Mouse (Mus musculus): ENCODE measurements at regions not wholly inside any gene's neighbourhood (a gene's known extent, or its start where the extent isn't known, plus 50 kb on each side); places are given as distances from the start of the nearest gene placed in this dataset.

- H3K4me1 ChIP-seq (ENCODE audit: control insufficient read depth, insufficient read depth, low read length): peaks cover 10% of the 10 kb centered on the region
- no peak overlapping the region for H3K4me3 ChIP-seq (ENCODE audit: insufficient read depth, low read length)
- H3K27ac ChIP-seq (ENCODE audit: insufficient read depth, low read length): no peak overlapping the region
- TF ChIP-seq CTCF (IDR thresholded peaks at IDR 0.05; ENCODE audit: extremely low read depth, insufficient read depth, low read length): no peak
Measured at GRCm38 (mm10) chr2:3959181-3959580, 58.3 kb upstream of the Frmd4a start.

GRCm38 (mm10) chr2:3960213-3960612 lies 57.3 kb upstream of the Frmd4a start:
- no peak for TF ChIP-seq POLR2A (IDR thresholded peaks at IDR 0.05; ENCODE audit: extremely low read depth, insufficient read depth, low read length)
- no peak for TF ChIP-seq CTCF (IDR thresholded peaks at IDR 0.05; ENCODE audit: extremely low read depth, insufficient read depth, low read length)
- Histone ChIP-seq H3K4me1 (ENCODE audit: control insufficient read depth, insufficient read depth, low read length) (peaks cover 10% of the 10 kb centered on the region), H3K27ac (ENCODE audit: insufficient read depth, low read length) (peak overlapping the region; percentile 65), H3K4me3 (ENCODE audit: insufficient read depth, low read length) (no peak overlapping the region)

GRCm38 (mm10) chr2:3964351-3964750 lies 53.2 kb upstream of the Frmd4a start:
- Histone ChIP-seq H3K27ac (ENCODE audit: insufficient read depth, low read length) (no peak overlapping the region), H3K4me3 (ENCODE audit: insufficient read depth, low read length) (no peak overlapping the region), H3K4me1 (ENCODE audit: control insufficient read depth, insufficient read depth, low read length) (peaks cover 6% of the 10 kb centered on the region)
- TF ChIP-seq CTCF (IDR thresholded peaks at IDR 0.05; ENCODE audit: extremely low read depth, insufficient read depth, low read length): no peak
- no peak for TF ChIP-seq POLR2A (IDR thresholded peaks at IDR 0.05; ENCODE audit: extremely low read depth, insufficient read depth, low read length)
